Mouse (Mus musculus): ENCODE measurements at regions not wholly inside any gene's neighbourhood (a gene's known extent, or its start where the extent isn't known, plus 50 kb on each side); places are given as distances from the start of the nearest gene placed in this dataset.
"Not testable (repeated sequence)": the region's sequence is repeated elsewhere in the genome, so short reads cannot be mapped to it uniquely, and the experiment has no call there.

GRCm38 (mm10) chr15:9954941-9955340 lies 206.3 kb upstream of the Spef2 start:
- DNase-seq (ENCODE audit: low read depth): no peak

DNA sequence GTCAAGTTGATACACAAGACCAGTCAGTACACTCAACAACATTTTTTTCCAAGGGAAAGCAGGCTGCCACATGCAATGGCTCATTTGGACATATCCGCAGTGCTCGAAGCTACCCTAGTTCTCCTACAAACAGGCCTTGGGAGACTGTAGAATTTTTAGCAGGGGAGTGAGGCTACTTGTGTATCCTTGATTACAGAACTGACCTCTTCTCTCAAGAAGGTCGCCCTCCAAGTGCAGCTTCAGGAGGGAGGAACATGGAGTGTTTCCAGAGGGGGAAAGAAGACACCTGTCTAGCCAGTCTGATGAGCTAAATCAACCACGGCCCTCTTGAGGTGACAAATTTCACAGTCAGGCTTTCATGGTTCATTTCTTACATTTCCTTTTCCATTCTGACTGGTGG lies 202.0 kb upstream of the Prlr start:
- no peak for DNase-seq (ENCODE audit: low read depth)

DNA sequence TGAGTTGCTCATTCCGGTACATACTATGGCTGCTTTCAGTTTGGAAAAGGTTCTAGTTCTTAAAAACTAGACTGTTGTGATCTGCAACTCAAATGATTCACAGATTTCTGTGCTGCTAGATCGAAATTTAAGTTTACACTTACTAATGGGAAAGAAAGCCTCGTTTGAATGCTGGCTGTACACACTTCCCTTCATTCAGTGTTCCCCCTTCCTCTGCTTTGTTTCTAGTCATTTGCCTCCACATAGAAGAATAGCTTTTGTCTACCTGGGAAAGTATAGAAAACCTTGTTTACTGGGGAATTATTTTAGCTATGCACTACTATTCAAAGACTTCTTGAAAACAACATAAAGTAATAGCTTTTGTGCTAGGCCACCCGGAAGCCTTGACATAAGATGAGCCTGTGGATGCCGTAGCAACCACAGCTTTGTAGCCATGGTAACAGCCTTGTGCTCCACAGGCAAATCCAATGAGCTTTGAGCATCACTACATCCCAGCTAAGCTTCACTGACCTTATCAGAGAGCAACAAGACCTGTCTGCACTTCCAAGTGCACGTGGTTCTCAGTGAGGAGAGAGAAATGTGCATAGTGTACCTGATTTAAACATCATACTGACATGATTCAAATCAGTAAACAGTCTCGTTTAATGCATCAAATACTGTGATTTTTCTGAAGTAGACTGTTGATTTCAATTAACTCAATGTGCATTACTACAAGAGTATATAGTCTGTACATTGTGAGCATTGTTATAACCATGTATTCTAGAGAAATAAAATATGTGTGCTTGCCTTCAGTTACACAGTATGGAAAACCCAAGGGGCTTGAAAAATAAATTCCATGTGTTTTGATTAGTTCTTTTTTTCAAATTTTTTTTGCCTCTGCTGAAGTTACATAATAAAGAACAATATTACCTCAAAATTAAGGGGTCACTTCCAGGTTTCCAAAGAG lies 165.5 kb upstream of the Prlr start:
- no peak for DNase-seq (ENCODE audit: low read depth)

GRCm38 (mm10) chr15:10017216-10017615 lies 159.8 kb upstream of the Prlr start:
- no peak for DNase-seq (ENCODE audit: low read depth)

GRCm38 (mm10) chr15:10029902-10030301 lies 147.1 kb upstream of the Prlr start:
- DNase-seq (ENCODE audit: low read depth): no peak

DNA sequence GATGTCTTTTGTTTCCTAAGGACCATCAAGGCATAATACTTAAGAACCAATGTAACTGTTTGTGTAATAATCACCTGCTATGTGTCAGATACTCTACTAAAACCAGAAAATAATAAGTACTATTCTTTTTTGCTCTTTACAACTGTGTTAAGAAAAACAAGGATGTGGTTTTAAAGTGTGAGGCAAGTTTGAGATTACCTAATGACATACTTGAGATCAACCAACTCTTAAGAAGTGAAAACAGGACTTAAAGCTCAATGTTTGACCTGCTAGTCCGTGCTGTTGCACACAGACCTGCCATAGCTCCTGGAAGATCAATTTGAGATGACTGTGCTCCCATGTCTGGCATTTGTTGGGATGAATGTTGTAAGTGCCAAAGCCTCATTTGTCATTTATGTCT lies 141.5 kb upstream of the Prlr start:
- DNase-seq (ENCODE audit: low read depth): no peak

- not testable (repeated sequence) for DNase-seq (ENCODE audit: low read depth)
Measured at GRCm38 (mm10) chr15:10036576-10036975, 140.5 kb upstream of the Prlr start.

DNA sequence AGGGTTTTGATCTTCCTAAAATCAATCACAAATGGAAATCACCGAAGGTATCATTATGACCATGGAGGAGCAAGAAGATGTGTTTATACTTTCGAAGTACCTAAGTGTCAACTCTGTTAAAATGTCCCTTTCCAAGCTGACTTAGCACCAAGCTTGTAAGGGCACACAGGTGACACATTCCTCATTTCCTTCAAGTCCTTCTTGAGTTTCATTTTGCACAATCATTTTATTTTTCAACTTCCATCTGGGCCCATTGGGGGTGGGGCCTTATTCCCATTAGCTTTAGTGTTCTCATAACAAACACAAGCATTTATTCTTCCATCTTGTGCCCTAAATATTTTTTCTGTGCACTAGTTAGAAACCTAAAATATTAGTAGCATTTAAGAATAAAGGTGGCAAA lies 103.5 kb upstream of the Prlr start:
- DNase-seq (ENCODE audit: low read depth): no peak

DNA sequence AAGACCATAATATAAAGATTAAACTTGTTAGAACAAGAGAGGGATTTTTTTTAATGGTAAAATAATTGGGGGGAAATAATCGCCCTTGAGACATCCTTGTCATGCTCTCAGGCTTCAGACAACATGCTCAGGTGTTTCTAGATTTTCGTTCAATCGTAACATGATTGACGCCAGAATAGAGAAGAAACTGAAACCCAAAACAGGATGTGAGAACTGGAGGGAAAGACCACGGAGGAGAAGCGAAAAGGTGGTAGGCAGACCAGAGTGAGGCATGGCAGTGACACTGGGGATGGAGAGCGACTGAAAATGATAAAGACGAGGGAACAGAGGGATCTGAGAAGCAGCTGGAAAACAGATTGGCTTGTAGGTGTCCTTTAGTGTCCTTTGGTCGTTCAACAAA lies 102.1 kb upstream of the Prlr start:
- no peak for DNase-seq (ENCODE audit: low read depth)

GRCm38 (mm10) chr15:10075391-10076060 lies 101.5 kb upstream of the Prlr start:
- no peak for DNase-seq (ENCODE audit: low read depth)

GRCm38 (mm10) chr15:10076061-10076400 lies 101.0 kb upstream of the Prlr start:
- DNase-seq (ENCODE audit: low read depth): no peak

DNA sequence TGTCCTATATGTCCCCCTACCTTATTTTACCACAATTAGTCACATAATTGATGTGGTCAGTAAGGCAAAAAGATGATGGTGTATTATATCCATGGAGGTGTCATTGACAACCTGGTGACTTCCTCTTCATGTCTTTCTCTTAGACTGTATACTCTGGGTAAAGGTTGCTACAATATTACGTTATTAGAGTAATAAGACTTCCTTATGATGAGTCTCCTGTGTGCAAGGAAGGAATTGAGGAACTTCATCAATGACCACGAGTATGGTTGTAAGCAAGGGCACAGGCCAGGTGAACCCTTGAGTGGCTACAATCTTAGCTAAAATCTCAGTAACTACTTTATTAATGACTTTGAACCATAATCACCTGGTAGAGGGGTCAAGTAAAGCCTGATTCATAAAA lies 98.6 kb upstream of the Prlr start:
- no peak for DNase-seq (ENCODE audit: low read depth)

GRCm38 (mm10) chr15:10079510-10079909 lies 97.5 kb upstream of the Prlr start:
- DNase-seq (ENCODE audit: low read depth): no peak

- DNase-seq (ENCODE audit: low read depth): peak; percentile 55
Measured at GRCm38 (mm10) chr15:10088691-10089090, 88.3 kb upstream of the Prlr start.

DNA sequence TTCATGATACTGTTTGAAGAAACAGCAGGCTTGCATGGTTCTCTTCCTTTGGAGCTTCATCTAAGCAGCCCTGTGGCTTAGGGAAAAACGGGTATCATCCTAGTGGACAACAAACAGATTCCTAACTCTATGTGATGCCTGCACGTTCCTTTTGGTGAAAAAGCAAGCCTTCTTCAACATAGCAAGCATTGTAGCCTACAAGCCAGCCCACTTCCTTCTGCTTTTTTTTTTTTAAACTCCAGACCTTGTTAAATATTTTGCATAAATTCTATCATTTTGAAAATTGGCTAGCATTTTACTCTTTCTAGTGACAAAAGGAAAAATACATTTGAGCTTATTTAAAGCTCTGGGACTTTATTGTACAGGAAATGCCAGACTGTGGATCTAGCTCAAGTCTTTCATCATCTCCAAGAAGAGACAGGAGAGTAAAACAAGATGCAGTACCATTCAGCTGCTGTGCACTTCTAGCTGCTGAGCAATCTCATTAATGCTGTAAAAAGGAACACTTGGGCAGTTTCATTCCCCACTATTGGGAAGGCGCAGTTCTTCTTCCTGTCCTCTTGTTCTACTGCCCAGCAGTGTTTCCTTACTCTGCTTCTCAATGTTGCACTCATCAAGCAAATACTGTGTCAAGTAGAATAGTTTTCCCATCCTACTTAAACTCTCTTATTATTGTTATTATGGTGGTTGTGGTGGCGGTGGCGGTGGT lies 86.5 kb upstream of the Prlr start:
- no peak for DNase-seq (ENCODE audit: low read depth)

DNA sequence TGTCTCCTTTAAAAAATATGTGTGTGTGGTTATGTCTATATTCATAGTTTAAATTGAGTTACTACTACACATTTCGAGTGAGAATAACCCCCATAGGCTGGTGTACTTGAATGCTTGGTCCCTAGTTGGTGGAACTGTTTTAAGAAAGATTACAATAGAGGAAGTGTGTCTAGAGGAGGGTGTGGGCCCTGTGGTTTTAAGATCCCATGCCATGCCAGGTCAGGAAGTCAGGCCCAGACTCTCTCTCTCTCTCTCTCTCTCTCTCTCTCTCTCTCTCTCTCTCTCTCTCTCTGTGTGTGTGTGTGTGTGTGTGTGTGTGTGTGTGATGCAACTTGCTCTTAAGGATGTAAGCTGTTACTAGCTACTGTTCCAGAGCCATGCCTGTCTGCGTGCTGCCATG lies 73.7 kb upstream of the Prlr start:
- no peak for DNase-seq (ENCODE audit: low read depth)

- DNase-seq (ENCODE audit: low read depth): not testable (repeated sequence)
Measured at GRCm38 (mm10) chr15:10105211-10105976, 71.6 kb upstream of the Prlr start.

DNA sequence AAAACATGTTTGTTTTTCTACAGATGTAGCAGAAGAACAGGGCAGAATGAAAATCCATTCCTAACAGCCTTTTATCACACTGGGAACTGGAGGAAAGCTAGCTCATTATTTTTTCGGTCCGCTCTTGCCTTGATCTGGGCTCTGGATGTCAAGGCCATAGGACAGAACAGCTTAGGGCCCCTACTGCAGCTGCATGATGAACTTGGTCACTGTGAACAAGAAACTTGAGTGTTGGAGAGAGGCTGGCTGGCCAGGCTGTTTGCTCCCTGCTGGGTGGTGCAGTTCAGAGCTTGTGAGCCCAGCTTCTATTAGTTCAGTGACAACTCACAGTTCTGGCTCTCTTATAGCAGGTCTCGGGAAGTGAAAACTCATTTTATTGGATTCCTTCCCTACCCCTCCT lies 70.2 kb upstream of the Prlr start:
- DNase-seq (ENCODE audit: low read depth): no peak
